Mouse (Mus musculus) heart, adult 18-20 months (tissue): ENCODE data around the gene 2310009B15Rik. TPM values are rescaled to one million over a fixed set of nuclear protein-coding genes. Genes with fewer than 3 reads are reported as not detected.
A peak's percentile ranks its signal among the peaks of the same experiment; 100 is the strongest.

Experiments used
- DNase-seq, 2 experiments: peaks; one replicate each; pipeline ENCODE4 v3.0.0; 2021 to 2022; ENCODE audit warnings: mixed read lengths in 1 of 2
- long read RNA-seq, 2 experiments: library from polyadenylated mRNA; stranded (forward); transcript quantifications; one replicate each; pipeline ENCODE4 v2.0.0; 2021
- total RNA-seq, 2 experiments: library from RNA; stranded (reverse); gene quantifications; 2 replicates each; pipeline ENCODE4 v1.2.3; 2021

2310009B15Rik gene
- total RNA-seq: 1 to 10 TPM; 9.5 to 9.8 TPM
- long read RNA-seq, experiment 1, transcript 2310009B15Rik-201 (3 exons, 565 nt): major isoform, 6 of 11 reads
- long read RNA-seq, experiment 1, partial matches to known transcripts: 0 of 11 reads
- long read RNA-seq, experiment 1, other reads (novel, unspliced or antisense): 4 of 11 reads
- long read RNA-seq, experiment 2, partial matches to known transcripts: 0 of 7 reads
- long read RNA-seq, experiment 2, other reads (novel, unspliced or antisense): 4 of 7 reads

- peak; percentile 88 to 90 for DNase-seq
Observed at GRCm38 (mm10) chr1:138856101-138856950, at the start of gene 2310009B15Rik. TSS of gene 2310009B15Rik (minus strand) at chr1:138856852.

DNA sequence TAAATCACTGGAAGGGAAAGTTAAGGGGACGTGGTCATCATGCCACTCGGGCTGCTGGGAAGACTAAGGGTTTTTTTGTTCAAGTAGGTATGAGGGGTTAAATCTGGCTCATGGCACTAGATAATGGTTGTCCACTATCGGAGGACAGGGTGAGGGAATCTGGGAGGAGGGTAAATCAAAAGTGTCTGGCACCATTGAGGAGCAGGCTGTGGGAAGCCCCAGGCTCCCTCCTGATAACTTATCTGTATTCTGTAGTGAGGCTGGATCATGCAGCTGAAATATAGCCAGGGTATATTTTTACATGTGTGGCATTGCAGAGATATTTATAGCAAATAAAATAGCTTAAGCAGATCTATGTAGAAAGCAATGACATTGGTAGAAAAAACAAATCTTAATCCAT is 49.6 kb upstream of the 2310009B15Rik start:
- DNase-seq: peak; percentile 20 to 50

- DNase-seq: no peak
Observed at GRCm38 (mm10) chr1:138905092-138905765, 48.6 kb upstream of the 2310009B15Rik start.

DNA sequence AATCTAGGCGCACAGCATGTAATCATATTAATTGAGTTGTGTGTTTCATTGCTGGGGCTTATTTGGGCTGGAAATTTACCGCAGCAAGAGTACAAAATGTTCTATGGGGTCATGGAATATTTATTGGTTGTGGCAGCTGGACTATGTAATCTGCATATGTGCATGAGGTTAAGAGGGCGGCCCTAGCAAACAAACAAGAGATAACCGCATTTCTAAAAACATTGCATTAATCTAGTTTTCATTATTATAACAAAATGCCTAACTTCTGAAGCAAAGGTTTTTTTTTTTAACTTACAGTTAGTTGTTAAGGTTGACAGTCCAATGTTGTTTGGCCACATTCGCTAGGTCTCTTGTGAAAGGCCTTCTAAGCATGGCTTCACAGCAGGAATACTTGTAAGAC is 47.2 kb upstream of the 2310009B15Rik start:
- DNase-seq: no peak

- DNase-seq: no peak
Observed at GRCm38 (mm10) chr1:138901431-138902117, 44.9 kb upstream of the 2310009B15Rik start.

DNA sequence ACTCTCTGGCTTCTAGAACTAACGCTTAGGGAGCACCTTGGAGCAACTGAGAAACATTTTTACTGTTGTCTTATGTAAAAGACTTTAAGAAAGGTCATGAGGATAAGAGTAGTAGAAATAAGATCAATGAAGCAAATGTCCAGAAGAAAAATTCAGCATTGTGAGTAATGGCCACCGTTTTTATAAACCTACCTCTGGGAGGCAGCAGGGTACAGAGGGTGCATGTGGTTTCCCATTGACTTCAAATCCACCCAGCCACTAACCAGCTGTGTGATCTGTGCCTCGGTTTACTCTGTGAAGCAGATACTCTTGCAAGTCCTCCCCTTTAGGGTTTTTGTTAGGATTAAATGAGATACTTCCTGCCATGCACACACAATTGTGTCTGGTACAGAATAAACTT is 39.4 kb upstream of the 2310009B15Rik start:
- DNase-seq: peak in 1 of 2 experiments; percentile 18

GRCm38 (mm10) chr1:138877470-138878254 is 21.0 kb upstream of the 2310009B15Rik start:
- no peak for DNase-seq

- DNase-seq: peak in 1 of 2 experiments; percentile 8
Observed at GRCm38 (mm10) chr1:138876371-138877045, 19.9 kb upstream of the 2310009B15Rik start.

- DNase-seq: no peak
Observed at GRCm38 (mm10) chr1:138850823-138851222, 5.8 kb downstream of the 2310009B15Rik start.

DNA sequence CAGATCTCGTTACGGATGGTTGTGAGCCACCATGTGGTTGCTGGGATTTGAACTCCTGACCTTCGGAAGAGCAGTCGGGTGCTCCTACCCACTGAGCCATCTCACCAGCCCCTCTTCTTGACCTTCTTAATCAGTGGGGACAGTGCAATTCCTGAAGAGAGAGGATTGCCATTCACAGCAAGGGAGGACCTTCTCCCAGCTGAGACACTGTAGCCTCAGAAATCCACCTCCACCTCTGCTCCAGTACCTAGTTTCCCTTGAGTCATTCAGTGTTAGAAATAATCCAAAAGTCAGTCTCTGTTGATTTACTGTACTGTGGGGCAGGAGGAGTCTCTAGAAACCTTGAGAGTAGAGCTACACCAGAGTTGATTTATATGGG is 6.5 kb downstream of the 2310009B15Rik start:
- DNase-seq: no peak

DNA sequence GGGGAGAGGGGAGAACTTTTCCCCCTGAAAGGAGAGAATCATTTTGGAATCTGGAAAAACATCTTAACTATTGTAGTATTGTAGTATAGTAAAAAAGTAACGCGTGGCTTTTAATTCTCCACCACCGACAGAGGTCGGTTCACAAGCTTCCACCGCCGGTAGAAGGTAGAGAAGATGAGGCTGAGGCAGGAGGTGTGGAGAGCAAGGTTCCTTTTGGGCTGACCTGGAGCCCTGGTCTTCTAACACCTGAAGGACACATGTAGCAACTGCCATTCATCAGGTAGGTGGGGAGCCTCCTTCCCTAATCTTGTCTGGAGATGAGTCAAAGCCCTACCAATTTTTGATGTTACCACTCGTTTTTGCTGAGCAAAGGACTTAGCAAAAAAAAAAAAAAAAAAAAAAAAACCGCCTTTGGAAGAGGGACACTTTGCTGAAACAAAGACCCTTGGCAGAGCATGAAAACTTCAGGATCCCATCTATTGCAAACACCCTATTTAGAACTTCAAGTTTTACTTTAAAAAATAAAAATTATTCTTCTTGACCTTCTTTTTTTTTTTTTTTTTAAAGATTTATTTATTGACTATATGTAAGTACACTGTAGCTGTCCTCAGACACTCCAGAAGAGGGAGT is 7.0 kb downstream of the 2310009B15Rik start:
- DNase-seq: no peak

DNA sequence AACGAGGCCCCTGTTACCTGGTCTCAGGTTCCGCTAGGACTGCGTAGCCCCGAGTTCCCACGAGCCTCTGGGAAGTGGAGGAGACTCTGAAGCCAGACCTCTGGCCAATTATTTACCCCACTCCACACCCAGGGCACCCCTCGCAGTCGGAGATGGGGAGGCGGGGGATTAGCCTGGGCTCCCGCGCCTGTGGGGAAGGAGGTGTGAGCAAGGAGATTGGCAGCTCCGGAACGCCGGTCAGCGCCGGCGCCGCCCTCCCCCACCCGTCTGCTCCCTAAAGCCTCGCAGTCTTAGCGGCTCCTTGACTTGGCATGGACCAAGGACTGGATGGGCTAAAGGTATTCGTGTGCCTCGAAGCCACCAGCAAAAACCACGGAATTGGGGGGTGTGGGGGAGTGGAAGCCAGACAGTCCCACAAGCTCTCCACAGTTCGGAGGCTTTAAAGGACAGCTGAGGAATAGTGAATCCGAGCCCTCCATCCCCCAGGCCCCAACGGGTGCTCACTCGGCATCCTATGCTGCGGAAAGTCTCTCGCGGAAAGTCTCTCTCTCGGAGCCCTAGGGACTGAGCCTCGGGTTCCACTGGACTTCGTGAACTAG is 8.0 kb downstream of the 2310009B15Rik start, which contains the start of gene Lhx9:
TSS of gene Lhx9 (minus strand) at position 67 of the 599 bp plus-strand sequence.
- peak in 1 of 2 experiments; percentile 46 for DNase-seq

- no peak for DNase-seq
Observed at GRCm38 (mm10) chr1:138848026-138848425, 8.6 kb downstream of the 2310009B15Rik start.

- no peak for DNase-seq
Observed at GRCm38 (mm10) chr1:138847146-138847545, 9.5 kb downstream of the 2310009B15Rik start.

GRCm38 (mm10) chr1:138846581-138846980 is 10.1 kb downstream of the 2310009B15Rik start:
- DNase-seq: no peak

DNA sequence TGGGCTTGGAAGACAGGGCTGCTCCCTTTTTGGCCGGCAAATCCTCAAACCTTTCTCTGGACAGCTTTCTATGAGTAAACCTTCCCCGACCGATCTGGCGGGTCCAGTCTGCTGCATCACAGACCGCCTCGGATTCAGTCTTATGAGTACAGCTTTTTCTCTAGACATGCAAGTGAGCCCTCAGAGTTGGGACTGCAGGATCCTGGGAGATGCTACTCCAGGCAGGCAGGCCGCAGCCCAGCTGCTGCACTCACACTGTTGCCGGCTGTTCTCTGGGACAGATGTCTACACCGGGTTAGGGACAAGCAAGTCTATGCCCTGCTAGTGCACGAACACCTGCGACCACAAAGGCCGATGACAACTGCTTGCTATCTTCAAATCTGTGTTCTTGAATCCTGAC is 10.5 kb downstream of the 2310009B15Rik start:
- no peak for DNase-seq

DNA sequence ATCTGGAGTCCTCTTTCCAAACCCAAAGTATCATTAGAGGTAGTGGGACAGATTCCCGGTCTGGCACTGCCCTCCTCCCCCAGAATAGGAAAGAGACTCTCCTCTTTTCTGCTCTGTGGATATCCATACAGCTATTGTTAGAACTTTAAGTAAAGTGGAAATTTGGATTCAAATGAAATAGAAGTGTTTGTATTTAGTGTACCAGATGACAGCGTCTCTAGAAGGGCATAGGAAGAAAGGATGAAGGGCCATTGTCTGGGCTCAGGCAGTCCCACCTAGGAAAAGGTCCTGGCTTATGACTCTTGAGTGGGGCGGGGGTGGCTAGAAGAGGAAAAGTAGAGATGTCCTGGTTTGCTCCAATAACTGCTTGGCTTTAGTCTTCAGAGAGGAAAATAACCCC is 11.2 kb downstream of the 2310009B15Rik start:
- DNase-seq: no peak

DNA sequence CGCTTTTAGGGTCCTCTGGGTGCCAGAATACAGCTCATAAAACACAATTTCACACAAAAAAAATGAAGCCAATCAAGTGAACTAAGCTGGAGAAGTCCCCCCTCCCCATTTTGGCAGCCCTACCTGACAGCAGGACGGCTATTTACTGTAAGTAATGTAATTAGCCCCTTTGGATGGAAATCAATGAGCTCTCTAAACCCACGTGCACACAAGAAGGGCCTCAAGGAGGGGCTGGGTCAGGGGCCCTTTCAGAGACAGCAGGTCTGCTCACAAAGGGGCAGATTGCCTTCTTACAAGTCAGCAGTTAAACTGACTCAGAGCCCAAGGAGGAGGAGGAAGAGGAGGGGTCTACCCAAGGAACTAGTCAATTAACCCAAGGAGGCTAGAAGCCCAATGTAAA is 12.5 kb downstream of the 2310009B15Rik start:
- DNase-seq: no peak

- peak in 1 of 2 experiments; percentile 45 for DNase-seq
Observed at GRCm38 (mm10) chr1:138843361-138844091, 13.1 kb downstream of the 2310009B15Rik start.
